Mouse (Mus musculus) erythroblast, adult 5-6 weeks (primary cell): ENCODE results near the gene Foxe1. TPM values are rescaled to one million over a fixed set of nuclear protein-coding genes. Genes with fewer than 3 reads are reported as not detected.

Experiments
- ATAC-seq: replicated peaks from 2 replicates; pipeline ENCODE4 v1.8.0; 2016; ENCODE audit warnings: moderate number of reproducible peaks, mild to moderate bottlenecking, moderate TSS enrichment, inconsistent platforms; ENCODE audit not compliant: poor library complexity, low FRiP score, severe bottlenecking
- total RNA-seq, 2 experiments: library from RNA; stranded (forward) in 1 of 2; stranded (reverse) in 1 of 2; fragments of 150-400 nt in 1 of 2; fragments of 200-764, 138-1000 nt in 1 of 2; gene quantifications; 2 replicates each; pipeline versions ENCODE4 v1.2.3 to v1.2.4; 2015 to 2017; ENCODE audit warnings: low replicate concordance in 2 of 2

The Foxe1 gene
- total RNA-seq (2015; ENCODE audit: low replicate concordance) = not detected in 2 replicates
- total RNA-seq (2017; ENCODE audit: low replicate concordance) = not detected in 2 replicates

- no peak for ATAC-seq
Observed at GRCm38 (mm10) chr4:46343596-46344260, at the start of gene Foxe1. TSS of gene Foxe1 (plus strand) at chr4:46343609.

- no peak for ATAC-seq
Observed at GRCm38 (mm10) chr4:46304071-46304470, 39.3 kb upstream of the Foxe1 start.

- peak; percentile 67 for ATAC-seq
Observed at GRCm38 (mm10) chr4:46304757-46305384, 38.5 kb upstream of the Foxe1 start.

DNA sequence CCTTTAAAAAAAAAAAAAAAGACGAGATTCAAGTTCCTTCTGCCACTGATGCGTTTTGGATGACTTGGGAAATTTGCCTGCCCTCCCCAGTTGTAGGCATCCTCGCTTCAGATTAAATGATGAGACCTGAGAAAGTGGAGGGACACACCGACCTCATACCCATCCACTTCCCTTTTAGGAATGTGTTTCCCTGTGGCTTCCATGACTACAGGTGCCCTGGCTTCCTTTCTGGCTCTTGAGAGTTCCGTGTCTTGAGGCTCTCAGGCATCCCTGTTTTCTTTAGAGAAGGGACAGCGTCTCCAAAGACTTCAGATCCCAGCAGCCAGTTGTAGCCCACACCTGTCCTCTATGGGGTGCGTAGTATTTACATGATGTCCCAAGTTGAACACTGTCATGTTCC is 38.0 kb upstream of the Foxe1 start:
- ATAC-seq = no peak

DNA sequence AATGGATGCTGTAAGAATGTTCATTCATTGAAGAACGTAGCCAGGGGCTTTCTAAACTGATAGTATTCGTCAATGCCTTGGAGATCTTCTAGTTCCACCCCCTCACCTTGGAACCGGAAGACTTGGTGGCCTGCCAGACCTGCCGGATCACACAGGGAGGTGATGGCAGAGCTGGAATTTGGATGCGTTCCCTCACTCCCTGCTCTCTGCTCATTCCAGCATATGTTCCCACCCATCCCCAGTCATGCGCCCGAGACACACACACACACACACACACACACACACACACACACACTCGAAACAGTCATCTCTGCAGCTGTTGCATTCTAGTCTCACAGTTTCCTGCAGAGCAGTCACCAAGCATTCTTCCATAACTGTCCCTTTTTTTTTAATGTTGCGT is 36.1 kb upstream of the Foxe1 start:
- ATAC-seq = no peak

DNA sequence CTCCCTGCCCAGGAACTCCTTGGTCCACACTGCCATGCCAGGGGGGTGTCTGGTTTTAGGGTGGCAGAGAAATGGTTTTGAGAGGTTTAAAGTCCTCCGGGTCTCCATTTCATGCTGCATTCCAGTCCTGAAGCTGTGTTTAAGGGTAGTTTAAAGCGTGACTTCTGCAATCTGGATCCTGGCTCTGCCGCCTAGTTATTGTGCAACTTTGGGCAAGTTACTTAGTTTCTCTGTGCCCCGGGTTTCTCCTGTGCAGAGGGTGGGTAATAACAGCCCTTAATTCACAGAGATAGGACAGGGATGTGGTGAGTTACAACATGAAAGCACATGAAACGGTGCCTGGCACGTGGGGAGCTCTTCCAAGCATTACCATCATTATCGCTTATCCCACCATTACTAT is 35.5 kb upstream of the Foxe1 start:
- no peak for ATAC-seq

DNA sequence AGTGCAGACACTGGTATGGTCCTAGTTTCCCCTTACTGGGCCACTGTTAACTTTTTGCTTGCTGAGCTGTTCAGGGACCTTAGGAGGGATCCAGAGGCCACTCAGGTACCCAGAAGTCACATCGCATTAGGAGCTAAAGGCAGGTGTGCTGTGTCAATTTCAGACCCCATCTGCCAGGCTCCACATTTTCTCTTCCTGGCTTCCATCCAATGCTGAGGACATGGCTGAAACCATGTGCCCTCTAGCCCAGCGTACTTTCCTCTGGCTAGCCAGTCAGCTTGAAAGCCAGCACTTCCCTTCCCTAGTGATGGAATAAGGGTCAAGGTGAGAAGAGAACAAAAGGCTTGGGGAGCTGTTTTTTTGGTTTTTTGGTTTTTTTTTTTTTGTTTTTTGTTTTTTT is 31.8 kb upstream of the Foxe1 start:
- no peak for ATAC-seq

GRCm38 (mm10) chr4:46321730-46322389 is 21.5 kb upstream of the Foxe1 start:
- no peak for ATAC-seq

DNA sequence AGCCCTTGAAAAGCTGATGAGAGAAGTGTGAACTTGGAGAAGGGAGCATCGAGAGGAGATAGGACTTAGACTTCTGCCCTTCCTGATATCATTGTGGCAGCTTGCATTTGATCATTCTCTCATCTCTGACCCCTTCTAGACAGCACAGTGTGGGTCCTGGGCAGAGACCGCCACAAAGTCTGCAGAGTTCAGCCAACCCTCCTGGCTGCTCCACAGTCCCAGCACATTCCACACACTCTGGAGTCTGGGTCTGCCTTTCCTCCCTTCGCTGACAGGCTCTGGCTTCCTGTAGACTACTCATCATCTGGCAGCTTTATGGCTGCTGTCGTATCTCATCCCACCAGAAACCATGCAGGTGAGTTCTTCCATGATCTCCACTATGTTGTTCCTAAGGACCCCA is 20.7 kb upstream of the Foxe1 start:
- ATAC-seq = no peak

DNA sequence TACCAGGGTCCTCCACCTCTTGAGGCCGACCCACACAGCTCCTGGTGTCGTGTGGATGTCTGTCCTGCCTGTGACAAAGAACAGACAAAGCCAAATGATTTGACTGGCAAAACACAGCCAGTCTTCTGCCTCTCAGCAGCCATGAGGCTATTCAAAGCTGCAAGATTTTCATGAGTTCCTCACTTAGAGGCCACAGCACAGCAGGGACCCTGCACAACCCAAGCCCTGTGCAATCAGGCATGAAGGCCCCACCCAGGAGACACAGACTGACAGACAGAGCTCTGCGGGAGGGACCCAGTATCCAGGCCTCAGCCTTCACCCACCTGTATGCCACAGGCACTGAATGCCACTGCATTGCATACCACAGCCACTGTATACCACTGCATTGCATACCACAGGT is 14.5 kb upstream of the Foxe1 start:
- no peak for ATAC-seq

DNA sequence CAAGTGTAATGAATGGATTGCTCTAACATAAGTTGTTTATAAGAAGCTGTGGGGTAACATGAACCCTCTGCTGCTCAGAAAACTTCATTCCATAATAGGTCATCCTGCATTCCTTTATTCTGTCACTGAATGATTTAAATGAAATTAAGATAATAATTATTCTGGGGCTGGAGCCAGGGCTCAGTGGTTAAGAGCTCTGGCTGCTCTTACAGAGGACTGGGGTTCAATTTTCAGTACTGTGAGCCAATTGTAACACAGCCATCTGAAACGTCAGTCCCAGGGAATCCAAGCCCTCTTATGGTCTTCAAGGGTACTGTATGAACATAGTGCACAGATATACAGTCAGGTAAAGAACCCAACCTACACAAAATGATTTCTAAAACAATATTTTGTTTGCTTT is 7.6 kb upstream of the Foxe1 start:
- no peak for ATAC-seq

- no peak for ATAC-seq
Observed at GRCm38 (mm10) chr4:46337990-46338389, 5.4 kb upstream of the Foxe1 start.

DNA sequence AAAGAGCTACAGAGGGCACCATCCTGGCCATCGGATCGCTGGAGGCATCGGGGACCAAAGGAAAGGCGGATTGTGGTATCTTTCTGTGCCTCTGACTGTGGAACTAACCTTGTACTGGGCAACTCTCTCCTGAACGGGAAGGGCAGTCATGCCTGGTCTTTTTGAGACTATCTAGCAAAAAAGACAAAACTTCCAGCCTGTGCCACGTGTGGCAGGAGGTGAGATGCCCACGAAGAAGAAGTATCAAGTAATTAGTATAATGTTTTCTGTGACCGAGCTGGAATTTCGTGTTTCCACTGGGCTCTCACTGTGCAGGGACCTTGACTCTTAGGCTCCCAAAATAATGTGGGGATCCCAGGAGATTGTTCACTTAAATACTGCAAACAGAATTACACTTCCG is 4.4 kb upstream of the Foxe1 start:
- ATAC-seq = no peak

DNA sequence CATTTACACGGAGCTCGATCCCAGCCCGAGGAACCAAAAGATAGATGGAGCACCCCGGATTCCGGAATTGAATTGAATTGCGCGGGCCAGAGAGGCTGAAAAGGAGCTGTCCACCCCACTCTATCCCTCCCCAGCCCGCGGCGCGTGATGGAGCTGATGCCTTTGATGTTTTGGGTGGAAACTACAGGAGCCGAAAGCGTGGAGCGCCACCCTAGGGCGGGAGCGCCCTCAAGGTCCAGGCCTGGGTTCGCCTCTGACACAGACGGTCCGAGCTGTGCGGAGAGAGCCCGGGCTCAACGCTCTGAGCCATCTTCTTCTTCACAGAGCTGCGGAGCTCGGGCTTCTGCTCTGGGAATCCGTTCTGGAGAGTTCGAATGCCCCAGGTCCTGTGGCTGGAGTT is 3.8 kb upstream of the Foxe1 start:
- no peak for ATAC-seq

- no peak for ATAC-seq
Observed at GRCm38 (mm10) chr4:46341831-46342680, 1.4 kb upstream of the Foxe1 start.

GRCm38 (mm10) chr4:46342711-46343286 is 610 bp upstream of the Foxe1 start:
- ATAC-seq = no peak

DNA sequence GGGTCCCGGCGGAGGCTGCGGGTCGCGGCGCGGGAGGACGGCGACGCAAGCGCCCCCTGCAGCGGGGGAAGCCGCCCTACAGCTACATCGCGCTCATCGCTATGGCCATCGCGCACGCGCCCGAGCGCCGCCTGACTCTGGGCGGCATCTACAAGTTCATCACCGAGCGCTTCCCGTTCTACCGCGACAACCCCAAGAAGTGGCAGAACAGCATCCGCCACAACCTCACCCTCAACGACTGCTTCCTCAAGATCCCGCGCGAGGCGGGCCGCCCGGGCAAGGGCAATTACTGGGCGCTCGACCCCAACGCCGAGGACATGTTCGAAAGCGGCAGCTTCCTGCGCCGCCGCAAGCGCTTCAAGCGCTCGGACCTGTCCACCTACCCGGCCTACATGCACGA is 879 bp downstream of the Foxe1 start:
- ATAC-seq = no peak

DNA sequence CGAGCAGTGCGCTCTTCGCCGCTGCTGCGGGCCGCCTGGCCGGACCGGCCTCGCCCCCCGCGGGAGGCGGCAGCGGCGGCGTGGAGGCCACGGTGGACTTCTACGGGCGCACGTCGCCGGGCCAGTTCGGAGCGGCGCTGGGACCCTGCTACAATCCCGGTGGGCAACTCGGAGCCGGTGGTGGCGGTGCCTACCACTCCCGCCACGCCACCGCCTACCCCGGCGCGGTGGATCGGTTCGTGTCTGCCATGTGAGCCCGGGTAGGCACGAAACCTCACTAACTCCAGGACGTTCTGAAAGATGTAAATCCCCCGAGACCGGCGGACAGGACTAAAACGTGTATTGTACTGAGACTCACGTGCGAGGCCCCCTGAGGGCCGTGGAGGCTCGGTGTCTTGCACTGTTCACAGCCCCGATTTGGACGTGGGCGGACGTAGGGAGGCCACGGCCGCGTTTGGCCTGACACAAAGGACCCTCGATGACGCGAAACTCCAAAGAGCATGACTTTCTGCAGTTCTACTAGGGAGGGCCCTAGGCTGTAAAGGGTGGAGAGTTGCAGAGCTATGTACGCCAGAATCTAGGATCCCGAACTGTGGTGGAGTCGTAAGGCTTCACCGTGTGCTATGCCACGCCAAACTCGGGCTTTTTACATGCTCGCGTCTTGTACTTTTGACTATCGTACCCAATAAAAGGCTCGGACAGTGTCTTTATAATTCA is 1.8 kb downstream of the Foxe1 start:
- ATAC-seq = no peak

DNA sequence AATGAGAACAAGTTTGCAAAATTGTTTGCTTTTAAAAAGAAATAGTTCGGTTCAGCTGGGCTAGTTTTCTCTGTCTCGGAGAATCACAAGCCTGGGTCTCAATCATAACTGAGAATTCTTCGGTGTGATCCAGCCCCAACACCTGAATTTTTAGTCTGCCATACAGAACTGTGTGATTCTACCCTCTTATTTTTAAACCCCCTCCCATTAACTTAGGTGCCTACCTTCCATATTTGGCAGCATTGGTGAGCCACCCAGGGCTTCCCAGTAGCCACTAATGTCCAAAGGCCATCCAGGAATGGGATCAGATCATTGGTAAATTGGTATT is 2.3 kb downstream of the Foxe1 start:
- ATAC-seq = no peak

DNA sequence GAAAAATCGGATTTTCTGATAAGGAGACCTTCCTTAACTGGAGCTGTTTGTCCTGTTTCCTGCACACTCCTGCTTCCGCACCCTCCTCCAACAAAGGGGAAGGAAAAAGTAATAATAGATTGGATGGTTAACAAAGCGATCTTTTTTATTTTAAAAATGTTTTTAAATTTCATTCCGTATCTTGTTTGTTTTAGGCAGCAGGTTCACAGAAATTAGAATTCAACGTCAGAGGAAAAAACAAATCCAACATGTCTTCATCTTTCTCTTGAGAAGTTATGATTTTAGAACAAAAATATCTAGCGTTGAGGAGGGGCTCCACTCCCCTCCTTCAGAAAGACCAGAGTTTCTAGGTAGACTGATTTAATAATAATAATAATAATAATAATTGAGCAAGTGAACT is 2.8 kb downstream of the Foxe1 start:
- ATAC-seq = no peak
